Mouse (Mus musculus) lung, postnatal 25 days (tissue): ENCODE measurements around the gene Aars.
"Not testable (repeated sequence)": the region's sequence is repeated elsewhere in the genome, so short reads cannot be mapped to it uniquely, and the experiment has no call there.

Source experiments
- DNase-seq: peaks from one replicate; pipeline ENCODE4 v3.0.0; 2022; ENCODE audit warnings: low spot score

Aars gene

DNA sequence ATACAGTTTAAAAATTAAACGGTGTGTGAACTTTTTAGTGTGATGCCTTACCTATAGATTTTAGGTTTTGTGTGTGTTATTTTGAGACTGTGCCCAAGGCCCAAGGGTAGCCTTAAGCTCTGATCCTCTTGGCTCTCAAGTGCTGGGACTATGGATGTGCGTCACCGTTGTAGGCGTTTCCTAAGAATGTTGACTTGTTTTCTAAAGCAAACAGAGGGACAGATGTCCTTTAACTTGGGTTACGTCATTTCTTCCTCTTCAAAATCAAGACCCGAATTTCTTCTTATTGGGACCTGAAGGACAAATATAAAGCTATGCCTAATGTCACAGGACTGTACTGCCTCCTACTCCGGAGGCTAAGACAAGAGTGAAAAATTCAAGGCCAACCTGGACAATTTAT, at the start of gene Aars:
Gene Aars, plus strand, starts transcription at position 229 of the 400 bp plus-strand sequence.
- DNase-seq = no peak

DNA sequence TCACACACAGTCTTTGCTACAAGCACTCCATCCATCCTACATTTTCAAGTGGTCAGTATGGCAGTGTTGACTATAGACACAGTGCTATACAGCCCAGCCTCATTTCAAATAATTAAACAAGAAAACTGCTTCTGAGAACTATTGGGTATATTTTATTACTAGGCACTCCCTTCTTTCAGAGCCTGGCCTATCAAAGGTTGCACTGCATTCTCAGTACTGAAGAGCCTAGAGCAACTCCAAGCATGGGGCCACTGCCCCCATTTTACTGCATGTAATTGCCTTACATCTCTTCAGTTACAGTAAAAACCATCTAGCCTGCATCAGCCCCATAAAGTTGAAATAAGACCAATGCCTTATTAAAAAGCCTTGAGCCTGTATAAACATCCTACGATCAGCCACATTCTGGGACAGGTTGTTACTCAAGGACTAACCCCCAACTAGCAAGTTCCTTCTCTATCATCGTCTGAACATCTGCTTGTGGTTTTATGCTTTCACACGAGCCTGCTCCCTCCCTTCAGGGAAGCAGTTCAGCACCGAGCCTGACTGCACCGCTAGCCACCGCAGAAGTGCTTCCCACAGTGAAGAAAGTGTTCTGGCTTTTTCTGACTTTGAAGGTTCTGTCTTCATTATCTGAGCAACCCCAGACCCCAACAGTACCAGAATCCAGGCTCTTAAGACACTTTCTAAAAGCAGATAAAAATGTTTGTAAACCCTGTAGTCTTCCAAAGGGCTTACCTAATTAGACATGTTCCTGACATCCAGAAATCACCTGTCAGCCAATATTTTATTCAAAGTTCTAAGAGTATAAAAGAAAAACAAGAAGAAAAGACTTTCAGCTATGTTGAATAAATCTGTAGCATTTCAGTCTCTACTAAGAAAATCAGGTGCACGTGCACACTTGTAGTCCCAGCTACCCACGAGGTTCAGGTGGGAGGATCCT, 44.9 kb upstream of the Aars start:
- no peak for DNase-seq

DNA sequence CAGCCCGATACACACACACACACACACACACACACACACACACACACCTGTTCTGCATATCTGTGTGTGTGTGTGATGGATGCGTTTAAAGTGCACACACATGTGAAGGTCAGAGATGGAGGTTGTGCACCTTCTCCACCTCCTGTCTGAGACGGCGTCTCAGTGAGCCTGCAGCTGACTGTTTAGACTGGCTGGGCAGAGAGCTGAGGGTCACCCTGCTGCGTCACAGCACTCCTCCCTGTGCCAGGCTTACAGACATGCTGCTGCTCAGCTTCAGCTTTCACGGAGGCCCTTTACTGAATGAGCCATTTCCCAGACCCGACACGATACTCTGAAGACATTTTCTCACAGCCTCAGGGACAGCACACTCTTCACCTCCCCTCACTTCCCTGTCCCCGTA, 42.9 kb upstream of the Aars start:
- no peak for DNase-seq

DNA sequence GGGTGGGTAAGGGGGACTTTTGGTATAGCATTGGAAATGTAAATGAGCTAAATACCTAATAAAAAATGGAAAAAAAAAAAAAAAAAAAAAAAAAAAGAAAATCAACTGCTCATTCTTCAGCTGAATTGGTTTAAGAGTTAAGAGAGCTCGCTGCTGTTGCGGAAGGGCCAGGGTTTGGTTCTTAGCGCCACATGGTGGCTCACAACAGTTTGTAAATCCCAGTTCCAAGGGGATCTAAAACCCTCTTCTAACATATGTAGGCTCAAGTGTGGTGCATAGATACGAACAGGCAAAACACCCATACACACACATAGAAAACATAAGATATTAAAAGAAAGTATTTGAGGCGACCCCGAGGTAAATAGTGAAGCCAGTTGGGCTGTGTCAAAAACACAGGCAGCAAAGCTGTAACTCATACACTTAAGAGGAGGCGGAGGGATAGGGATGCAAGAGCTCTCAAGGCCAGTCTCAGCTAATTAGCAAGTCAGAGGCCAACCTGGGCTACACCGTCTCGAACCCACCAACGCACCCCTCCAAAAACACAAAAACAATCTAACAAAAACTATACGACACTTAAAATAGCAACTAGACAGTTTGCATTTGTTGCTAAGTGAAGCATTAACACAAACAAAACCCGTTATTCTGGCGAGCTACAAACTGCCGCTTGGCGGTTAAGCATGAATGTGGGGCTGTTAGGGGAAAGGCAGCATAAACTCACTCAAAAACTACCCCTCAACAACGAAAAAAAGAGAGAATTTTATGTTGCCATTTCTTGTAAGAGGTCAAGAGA, 36.1 kb upstream of the Aars start:
- DNase-seq = no peak

DNA sequence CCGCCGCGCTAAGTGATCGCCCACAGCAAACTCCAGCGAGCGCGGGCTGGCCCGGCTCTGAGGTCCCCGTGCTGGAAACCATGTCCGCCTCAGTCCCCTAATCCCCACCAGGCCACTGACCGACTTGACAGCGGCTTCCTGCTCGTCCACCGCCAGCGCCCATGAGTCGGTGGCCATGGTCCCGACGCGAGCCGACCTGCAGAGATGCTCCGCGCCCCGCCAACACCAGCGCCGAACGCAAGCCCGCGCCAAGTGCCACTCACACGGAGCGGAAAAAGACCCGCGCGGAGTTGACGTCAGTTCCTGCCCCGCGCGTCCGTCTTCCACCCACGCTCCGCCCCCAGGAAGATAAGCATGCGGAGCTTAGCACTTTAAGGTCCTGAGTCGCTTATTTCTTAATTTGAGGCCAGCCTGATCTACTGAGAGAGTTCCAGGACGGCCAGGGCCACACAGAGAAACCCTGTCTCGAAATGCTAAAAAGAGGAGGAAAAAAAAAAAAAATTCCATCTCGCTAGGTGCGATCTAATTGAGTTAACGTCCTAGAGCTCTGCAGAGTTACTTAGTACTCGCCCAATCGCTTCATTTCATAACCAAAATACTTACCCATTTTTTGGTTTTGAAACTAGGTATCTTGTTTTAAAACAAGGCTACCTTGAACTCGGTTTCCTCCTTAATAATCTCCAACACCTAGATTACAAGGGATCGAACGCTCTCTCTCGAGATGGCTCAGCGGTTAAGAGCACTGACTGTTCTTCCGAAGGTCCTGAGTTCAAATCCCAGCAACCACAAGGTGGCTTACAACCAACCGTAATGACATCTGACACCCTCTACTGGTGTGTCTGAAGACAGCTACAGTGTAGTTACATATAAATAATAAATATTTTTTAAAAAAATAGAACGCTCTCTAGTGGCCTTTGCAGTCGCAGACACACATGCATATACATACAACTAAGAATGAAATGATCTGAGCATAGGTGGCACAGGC, 35.1 kb upstream of the Aars start, which contains the start of gene Ddx19a:
Gene Ddx19a, minus strand, starts transcription at position 254 of the 985 bp plus-strand sequence.
- DNase-seq = peak; percentile 89

DNA sequence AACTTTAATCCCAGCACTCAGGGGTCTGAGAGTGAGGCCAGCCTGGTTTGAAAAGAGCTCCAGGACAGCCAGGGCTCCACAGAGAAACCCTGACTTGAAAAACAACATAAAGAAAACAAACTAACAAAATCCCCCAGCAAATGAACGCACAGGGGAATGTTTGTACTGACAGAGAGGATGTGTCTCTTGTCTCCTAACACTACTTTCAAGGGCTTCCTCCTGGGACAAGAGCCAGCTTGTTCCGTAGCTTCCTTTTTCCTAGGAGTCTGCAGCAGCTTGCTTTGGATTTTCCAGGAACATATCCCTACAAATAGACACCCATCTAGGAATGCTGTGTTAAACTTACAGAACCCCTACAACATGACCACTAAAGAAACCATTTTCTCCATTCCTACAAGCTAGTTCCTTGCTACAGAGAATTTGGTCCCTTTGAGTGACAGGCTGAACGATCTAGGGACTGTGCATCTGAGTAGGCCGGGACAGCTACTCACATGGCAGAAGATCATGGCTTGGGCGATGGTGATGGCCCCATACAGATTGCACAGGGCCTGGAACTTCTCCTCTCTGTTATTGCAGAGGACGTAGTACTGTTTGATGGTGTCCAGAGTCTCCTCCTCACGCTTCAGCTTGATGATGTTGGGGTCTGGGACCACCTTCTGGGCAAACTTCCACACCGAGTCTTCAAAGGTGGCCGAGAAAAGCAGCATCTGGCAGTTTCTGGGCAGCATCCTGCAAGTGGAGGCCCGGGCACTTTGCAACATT, 22.5 kb upstream of the Aars start:
- not testable (repeated sequence) for DNase-seq

DNA sequence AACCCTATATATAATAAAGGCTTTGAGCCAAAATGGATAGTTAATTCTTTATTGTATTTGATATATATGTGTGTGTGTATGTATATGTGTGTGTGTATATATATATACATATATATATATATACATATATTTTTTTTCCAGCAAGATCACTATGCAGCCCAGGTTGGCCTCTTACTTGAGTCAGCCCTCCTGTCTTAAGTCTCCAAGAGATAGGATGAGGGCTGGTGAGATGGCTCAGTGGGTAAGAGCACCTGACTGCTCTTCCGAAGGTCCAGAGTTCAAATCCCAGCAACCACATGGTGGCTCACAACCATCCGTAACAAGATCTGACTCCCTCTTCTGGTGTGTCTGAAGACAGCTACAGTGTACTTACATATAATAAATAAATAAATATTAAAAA, 6.3 kb upstream of the Aars start:
- not testable (repeated sequence) for DNase-seq

DNA sequence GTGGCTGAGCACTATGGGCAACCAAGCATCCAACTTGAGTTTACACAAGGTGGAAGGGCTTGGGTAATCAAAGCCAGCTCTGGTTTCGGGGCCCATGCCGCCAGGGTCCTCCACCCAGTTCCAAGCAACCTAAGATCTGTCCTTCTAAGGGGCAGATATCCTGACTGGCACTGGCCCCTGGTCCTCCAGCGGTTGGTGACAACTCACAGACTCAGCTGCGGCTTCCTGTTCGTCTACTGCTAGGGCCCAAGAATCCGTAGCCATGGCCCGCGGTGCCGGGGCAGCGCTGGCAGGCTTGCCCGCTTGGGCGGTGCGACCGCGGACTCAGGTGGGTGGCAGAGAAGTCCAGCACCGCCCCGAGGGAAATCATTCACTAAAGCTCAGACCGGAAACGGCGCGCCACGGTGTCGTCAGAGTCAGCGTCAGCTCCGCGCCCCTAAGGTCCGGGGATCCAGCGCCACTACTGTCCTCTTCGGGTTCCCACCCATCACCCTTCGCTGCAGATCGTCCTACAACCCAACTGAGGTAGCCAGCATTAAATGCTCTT, 5.5 kb upstream of the Aars start:
- DNase-seq = peak; percentile 91

DNA sequence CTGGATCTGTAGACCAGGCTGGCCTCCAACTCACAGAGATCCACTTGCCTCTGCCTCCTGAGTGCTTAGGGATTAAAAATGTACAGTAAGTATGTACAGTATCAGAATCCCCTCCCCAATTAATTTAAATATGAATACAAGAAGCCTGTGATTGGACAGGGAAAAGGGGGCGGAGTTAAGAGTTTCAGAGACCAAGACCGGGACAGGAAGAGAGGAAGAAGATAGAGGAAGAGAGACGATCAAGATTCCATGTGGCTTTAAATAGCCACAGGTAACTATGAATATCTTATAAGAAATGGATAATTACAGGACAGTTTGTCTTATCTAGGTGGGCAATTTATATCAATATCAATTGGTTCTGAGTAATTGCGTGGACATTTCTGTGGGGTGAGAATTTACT, 3.4 kb upstream of the Aars start:
- DNase-seq = no peak

DNA sequence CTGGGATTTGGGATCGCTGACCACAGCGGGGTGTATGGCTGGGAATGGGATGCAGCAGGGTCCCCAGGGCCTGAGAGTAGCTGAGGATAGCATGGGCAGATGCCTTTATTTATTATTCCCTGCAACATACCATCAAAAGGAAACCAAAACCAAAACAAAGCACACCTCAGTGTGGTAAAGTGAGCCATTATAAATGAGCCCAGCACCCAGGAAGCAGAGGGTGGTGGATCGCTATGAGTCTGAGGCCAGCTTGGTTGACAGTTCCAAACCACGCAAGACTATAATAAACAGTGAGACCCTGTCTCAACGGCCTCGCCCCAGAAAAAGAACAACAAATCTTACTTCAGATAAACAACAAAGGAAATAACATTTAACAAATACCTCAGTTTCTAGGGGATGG, 2.9 kb upstream of the Aars start:
- DNase-seq = no peak

DNA sequence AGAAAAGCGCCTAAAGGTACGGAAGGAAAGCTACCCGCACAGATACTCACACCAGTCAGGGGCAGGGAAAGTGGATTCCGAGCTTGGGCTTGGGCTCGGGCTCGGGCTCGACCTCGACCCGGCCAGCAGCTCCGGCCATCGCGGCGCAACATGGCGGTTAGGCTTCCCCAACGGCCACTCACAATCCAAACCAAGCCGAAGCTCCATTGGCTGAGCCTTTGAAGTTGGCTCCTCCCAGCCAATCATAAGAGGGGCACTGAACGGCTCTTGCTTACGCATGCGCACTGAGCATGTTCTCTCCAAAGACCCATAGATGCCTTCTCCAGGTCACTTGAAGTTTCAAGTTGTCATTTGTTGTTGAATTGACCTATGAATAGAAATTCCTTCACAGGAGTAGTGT, 1.4 kb upstream of the Aars start, which contains the start of gene Ddx19b:
Gene Ddx19b, minus strand, starts transcription at position 180 of the 400 bp plus-strand sequence.
- no peak for DNase-seq

DNA sequence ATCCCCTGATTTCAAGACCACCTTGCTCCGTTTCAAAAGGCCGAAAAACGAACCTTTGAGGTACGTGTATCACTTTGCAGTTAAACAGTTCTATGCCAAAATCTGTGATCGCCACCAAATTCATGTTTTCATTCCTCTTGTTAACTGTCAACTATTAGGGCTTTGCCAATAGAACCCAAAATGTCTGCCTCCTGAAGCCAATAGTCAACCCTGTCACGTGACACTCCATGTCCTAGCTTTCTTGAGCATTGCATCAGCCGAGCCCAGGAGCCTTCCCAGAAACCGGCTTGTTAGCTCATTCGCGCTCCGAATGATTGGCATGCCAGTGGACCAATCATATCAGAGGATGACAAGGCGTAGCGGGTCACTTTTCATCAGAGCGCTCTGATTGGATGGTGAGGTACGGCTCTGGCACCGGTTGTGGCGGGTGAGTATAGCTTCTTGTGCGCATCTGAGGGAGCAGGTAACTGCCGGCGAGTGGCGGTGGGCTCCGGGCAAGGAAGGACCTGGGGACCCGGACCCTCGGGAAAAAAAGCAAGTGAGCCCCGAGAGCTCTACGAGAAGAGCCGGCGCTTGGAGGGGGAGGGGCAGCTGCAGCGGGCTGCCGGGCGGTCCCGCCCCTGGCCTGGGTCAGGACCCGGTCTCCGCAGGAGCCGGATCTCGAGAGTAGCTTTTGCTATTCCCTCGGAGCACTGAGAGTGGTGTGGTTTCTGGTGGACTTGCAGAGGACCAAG, 705 bp downstream of the Aars start:
- DNase-seq = peak; percentile 100

DNA sequence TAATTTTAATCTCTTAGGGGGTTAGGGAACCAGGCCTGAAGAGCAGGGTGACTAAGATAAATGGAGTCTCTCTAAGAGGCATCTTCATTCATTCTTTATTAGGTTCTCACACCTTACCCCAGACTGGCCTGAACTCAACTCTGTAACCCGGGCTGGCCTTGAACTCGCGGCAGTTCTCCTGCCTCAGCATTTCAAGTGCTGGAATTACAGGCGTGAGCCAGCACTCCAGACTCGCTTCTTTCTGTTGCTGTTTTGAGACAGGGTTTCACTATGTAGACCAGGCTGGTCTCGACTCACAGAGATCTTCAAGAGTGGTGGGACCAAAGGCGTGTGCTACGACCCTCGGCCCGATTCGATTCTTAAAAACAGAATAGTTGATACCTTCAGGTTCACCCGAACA, 1.3 kb downstream of the Aars start:
- no peak for DNase-seq

DNA sequence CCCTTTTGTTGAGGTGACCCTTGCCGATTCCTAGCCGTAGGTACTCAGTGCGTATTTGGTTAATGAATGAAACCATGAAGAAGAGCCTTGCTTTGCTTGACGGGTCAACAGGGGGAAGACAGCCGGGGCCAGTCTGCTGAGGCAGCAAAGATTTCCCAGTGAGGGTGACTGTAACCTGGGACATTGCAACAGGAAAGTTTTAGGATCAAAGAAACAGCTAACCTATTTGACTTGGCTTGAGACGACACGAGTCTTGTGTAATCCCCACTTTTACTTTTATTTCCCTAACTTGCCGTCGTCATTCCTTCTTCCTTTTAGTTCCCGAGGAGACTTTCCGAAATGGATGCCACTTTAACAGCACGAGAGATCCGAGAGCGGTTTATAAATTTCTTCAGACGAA, 3.6 kb downstream of the Aars start:
- no peak for DNase-seq

DNA sequence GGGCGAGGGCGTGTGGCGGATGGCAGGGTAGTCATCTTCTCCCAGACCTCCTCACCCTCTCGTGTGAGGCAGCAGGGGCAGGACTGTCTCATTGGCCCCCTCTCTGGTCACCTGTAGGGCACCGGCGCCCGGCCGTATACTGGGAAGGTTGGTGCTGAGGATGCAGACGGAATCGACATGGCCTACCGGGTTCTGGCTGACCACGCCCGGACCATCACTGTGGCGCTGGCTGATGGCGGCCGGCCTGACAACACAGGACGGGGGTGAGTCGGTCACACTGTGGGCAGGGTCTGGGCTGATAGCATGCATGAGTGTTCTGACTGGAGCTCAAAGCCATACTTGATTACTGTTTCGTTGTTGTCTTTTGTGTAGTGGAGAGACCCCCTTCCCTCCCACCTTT, 9.6 kb downstream of the Aars start:
- no peak for DNase-seq

DNA sequence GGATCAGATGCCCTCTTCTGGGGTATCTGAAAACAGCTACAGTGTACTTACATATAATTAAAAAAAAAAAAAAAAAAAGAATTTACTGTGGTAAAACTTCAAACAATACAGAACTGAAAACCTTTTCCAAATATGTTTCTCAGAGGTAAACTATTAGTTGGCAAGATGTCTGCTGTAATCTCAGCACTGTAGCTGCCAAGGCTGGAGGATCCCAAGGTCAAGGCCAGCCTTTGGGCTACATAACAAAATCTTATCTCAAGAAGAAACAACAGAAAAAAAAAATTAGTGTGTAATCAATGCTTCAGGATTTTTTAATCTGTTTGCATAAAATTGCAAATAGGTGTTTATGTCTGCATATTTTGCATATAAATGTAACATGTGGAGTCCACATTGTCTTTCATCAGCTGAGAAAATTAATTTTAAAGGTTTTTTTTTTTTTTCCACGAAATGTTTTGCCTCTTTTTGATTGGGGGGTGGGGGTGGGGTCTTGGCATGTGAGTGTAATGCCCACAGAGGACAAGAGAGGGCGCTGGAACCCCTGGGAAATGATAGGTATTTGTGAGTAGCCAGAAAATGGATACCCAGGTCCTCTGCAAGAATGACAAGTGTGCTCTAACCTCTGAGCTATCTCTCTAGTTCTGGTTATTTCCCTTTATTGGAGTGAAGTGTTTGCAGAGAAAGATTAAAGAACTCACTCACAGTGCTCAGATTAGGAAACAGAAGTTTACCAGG, 11.2 kb downstream of the Aars start:
- no peak for DNase-seq

DNA sequence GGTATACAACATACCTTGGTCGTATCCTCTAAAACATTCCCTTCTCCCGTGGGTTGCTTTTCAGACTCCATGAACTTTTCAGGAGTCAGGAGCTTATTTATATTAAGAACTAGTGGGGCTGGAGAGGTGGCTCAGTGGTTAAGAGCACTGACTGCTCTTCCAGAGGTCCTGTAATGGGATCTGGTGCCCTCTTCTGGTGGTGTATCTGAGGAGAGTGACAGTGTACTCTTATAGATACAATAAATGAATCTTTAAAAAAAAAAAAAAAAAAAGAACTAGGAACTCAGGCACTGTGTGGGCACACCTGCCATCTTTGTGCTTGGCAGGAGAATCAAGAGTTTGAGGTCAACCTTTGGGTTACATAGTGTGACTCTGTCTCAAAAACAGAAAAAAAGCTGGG, 15.8 kb downstream of the Aars start:
- no peak for DNase-seq

DNA sequence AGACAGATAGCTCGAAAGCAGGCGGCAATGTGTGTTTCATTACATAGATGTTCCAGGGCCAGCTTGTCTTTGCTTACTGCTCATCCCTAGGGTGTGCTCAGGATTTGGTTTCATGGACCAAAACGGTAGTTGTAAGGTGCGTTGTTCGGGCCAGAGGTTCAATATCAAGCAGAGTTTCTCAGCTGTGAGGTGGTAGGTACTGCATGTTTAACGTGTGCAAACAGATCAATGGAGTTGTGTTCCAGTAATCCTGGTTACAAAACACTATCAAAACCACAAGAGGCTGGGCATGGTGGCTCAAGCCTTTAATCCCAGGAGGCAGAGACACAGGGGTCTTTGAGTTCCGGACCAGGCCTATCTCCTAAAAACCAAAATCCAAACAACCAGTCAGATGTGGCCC, 16.2 kb downstream of the Aars start:
- DNase-seq = no peak

DNA sequence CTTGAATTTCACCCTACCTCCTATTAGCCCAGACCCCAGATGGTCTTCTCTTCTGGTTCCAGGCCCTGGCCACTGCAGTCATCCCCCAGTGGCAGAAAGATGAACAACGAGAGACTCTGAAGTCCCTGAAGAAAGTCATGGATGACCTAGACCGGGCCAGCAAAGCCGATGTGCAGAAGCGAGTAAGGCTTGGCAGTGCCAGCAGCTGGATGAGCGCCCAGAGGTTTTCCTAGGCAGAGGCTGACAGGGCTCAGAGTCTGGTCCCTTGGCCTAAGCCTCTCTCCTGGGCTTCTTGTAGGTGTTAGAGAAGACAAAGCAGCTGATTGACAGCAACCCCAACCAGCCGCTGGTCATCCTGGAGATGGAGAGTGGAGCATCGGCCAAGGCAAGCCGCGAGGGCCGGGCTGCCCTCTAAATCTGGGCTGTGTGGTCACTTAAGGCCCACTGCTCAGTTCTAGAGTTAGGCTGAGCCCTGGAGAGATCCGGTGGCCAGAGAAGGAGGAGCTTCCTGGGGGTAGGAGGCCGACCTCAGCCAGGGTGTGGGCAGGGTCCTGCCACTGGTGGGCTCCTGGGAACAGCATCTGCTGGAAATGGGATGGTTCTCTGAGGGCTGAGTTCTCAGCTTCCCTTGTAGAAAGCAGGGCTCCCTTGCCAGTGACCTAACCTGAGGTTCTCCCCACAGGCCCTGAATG, 21.0 kb downstream of the Aars start:
- DNase-seq = no peak
